Mouse (Mus musculus) forebrain, postnatal 0 days (tissue): Measurements from ENCODE around the gene Tmem45b. TPM values are rescaled to one million over a fixed set of nuclear protein-coding genes. Genes with fewer than 3 reads are reported as not detected.

Experiments used
- ATAC-seq: fragments of 200-750 bp; cut with Nextera tagmentation; 2 replicates; pipeline ENCODE4 v1.8.0; 2017; ENCODE audit warnings: mild to moderate bottlenecking, moderate library complexity
- DNase-seq: peaks from one replicate; pipeline ENCODE4 v3.0.0-alpha.2; 2015
- H3K27ac ChIP-seq: fragments of 300-500 bp; sonication (generic); 2 replicates; pipeline ENCODE4 v1.5.1; 2014; ENCODE audit warnings: low read depth, mild to moderate bottlenecking, antibody characterized with exemption, low read length, moderate library complexity, mixed read lengths
- H3K27me3 ChIP-seq: fragments of 300-500 bp; sonication (generic); 2 replicates; pipeline ENCODE4 v1.6.1; 2014; ENCODE audit warnings: mild to moderate bottlenecking, low read length, mixed read lengths; ENCODE audit not compliant: insufficient read depth
- H3K36me3 ChIP-seq: fragments of 300-500 bp; sonication (generic); 2 replicates; pipeline ENCODE4 v1.6.1; 2014; ENCODE audit warnings: mild to moderate bottlenecking, moderate library complexity; ENCODE audit not compliant: insufficient read depth
- H3K4me1 ChIP-seq: fragments of 300-500 bp; sonication (generic); 2 replicates; pipeline ENCODE4 v1.6.1; 2014; ENCODE audit warnings: antibody characterized with exemption; ENCODE audit not compliant: insufficient read depth
- H3K4me2 ChIP-seq: fragments of 300-500 bp; sonication (generic); 2 replicates; pipeline ENCODE4 v1.6.1; 2014; ENCODE audit warnings: low read depth, mild to moderate bottlenecking, moderate library complexity
- H3K4me3 ChIP-seq: fragments of 300-500 bp; sonication (generic); 2 replicates; pipeline ENCODE4 v1.5.1; 2014; ENCODE audit warnings: low read depth, low read length, mixed read lengths
- H3K9ac ChIP-seq: fragments of 300-500 bp; sonication (generic); 2 replicates; pipeline ENCODE4 v1.6.1; 2014; ENCODE audit warnings: mild to moderate bottlenecking
- H3K9me3 ChIP-seq: fragments of 300-500 bp; sonication (generic); 2 replicates; pipeline ENCODE4 v1.6.1; 2016; ENCODE audit warnings: low read length
- CTCF ChIP-seq: sonication (generic); IDR thresholded peaks from 2 replicates; pipeline ENCODE4 v1.5.1; 2016; ENCODE audit warnings: antibody characterized with exemption, control low read depth, low read depth
- WGBS: fragments of 180-500 bp; shearing (Covaris S2); extraction: QIAGEN DNeasy Blood & Tissue Kit; methylation state at CpG from one replicate; pipeline ENCODE4 v1.1.7; 2014; 5-methylcytosine and 5-hydroxymethylcytosine counted together
- polyA plus RNA-seq: library from polyadenylated mRNA; unstranded; fragments of >200 nt; fragmentation: Nextera tagmentation; extraction: Ambion mirVana; gene quantifications from 2 replicates; pipeline ENCODE4 v1.2.1, GENCODE M21; 2015
- total RNA-seq: library from RNA; depleted of rRNA; stranded (reverse); fragments of >200 nt; gene quantifications from 2 replicates; pipeline ENCODE4 v1.2.3, GENCODE M21; 2014

The Tmem45b gene
- total and polyA plus RNA-seq, 2 experiments from 2014 or later: 0.13 TPM; not detected in 1

GRCm38 (mm10) chr9:31405217-31405616, 59.0 kb downstream of the Tmem45b start:
- WGBS: 61% methylated on average over 6 of the region's 6 CpGs
- DNase-seq: peak; percentile 23

GRCm38 (mm10) chr9:31404311-31404710, 60.0 kb downstream of the Tmem45b start:
- Histone ChIP-seq H3K9me3 (no peaks in the 10 kb centered on the region), H3K9ac (no peak overlapping the region), H3K27me3 (no peaks in the 10 kb centered on the region), H3K27ac (no peak overlapping the region), H3K4me1 (no peaks in the 10 kb centered on the region), H3K4me2 (no peak overlapping the region), H3K36me3 (peaks cover 84% of the 10 kb centered on the region), H3K4me3 (no peak overlapping the region)
- TF ChIP-seq CTCF: no peak
- ATAC-seq: no peak
- 75% methylated on average over 2 of the region's 2 CpGs for WGBS
- no peak for DNase-seq

More at GRCm38 (mm10) chr9:31405217-31405616, 59.0 kb downstream of the Tmem45b start:
- peaks cover 85% of the 10 kb centered on the region for H3K36me3 ChIP-seq
- H3K9ac ChIP-seq: no peak overlapping the region
- no peaks in the 10 kb centered on the region for H3K27me3 ChIP-seq
- peak; percentile 59 for TF ChIP-seq CTCF
- no peaks in the 10 kb centered on the region for H3K4me1 ChIP-seq
- H3K9me3 ChIP-seq: no peaks in the 10 kb centered on the region
- H3K4me2 ChIP-seq: no peak overlapping the region
- ATAC-seq: no peak
- no peak overlapping the region for H3K27ac ChIP-seq
- no peak overlapping the region for H3K4me3 ChIP-seq

GRCm38 (mm10) chr9:31400441-31400840, 63.8 kb downstream of the Tmem45b start:
- ATAC-seq (peak; percentile 58; the same call in 1 of the 2 replicates), DNase-seq (peak; percentile 75)
- Histone ChIP-seq H3K4me1 (no peaks in the 10 kb centered on the region), H3K27ac (no peak overlapping the region), H3K9me3 (no peaks in the 10 kb centered on the region), H3K4me2 (no peak overlapping the region), H3K4me3 (no peak overlapping the region), H3K36me3 (peaks cover 92% of the 10 kb centered on the region), H3K27me3 (no peaks in the 10 kb centered on the region), H3K9ac (no peak overlapping the region)
- 52% methylated on average over 4 of the region's 4 CpGs for WGBS
- TF ChIP-seq CTCF: peak; percentile 81

- Histone ChIP-seq H3K4me1 (peaks cover 11% of the 10 kb centered on the region), H3K27ac (no peak overlapping the region), H3K36me3 (peaks cover 17% of the 10 kb centered on the region), H3K9ac (no peak overlapping the region), H3K4me2 (peak overlapping the region; percentile 72), H3K9me3 (no peaks in the 10 kb centered on the region), H3K27me3 (no peaks in the 10 kb centered on the region), H3K4me3 (peak overlapping the region; percentile 90)
- DNase-seq (no peak), ATAC-seq (no peak)
- no peak for TF ChIP-seq CTCF
- WGBS: 95% methylated on average over 5 of the region's 5 CpGs
These were observed 77.1 kb downstream of the Tmem45b start for GRCm38 (mm10) chr9:31387206-31387605.

GRCm38 (mm10) chr9:31386368-31387180, 77.7 kb downstream of the Tmem45b start:
- Histone ChIP-seq H3K27me3 (no peaks in the 10 kb centered on the region), H3K36me3 (peaks cover 12% of the 10 kb centered on the region), H3K4me2 (peak overlapping the region; percentile 72), H3K27ac (peak overlapping the region; percentile 71), H3K4me3 (peak overlapping the region; percentile 90), H3K9ac (peak overlapping the region; percentile 65), H3K4me1 (peaks cover 11% of the 10 kb centered on the region), H3K9me3 (no peaks in the 10 kb centered on the region)
- DNase-seq (no peak), ATAC-seq (peak; percentile 71)
- no peak for TF ChIP-seq CTCF
- WGBS: 11% methylated on average over 44 of the region's 44 CpGs

- Histone ChIP-seq H3K4me3 (peak within 1 kb of the TSS; percentile 90), H3K27me3 (no peaks in the 10 kb centered on the region), H3K27ac (peak within 1 kb of the TSS; percentile 71), H3K4me1 (peaks cover 11% of the 10 kb centered on the region), H3K4me2 (peak within 1 kb of the TSS; percentile 72), H3K9me3 (no peaks in the 10 kb centered on the region), H3K9ac (peak within 1 kb of the TSS; percentile 65), H3K36me3 (peaks cover 9% of the 10 kb centered on the region)
- TF ChIP-seq CTCF: no peak
- under 1% methylated on average over 43 of the region's 46 CpGs for WGBS
- DNase-seq (peak; percentile 97), ATAC-seq (peak; percentile 99)
These were observed 78.3 kb downstream of the Tmem45b start, which contains the start of gene Nfrkb for GRCm38 (mm10) chr9:31385947-31386354. Gene Nfrkb, plus strand, starts transcription at chr9:31386192.

- Histone ChIP-seq H3K4me3 (peak overlapping the region; percentile 90), H3K4me2 (peak overlapping the region; percentile 72), H3K27me3 (no peaks in the 10 kb centered on the region), H3K9me3 (no peaks in the 10 kb centered on the region), H3K27ac (0 out of 2 replicates have a peak overlapping the region, but pooled peaks have one; percentile 16), H3K4me1 (peaks cover 11% of the 10 kb centered on the region), H3K36me3 (peaks cover 6% of the 10 kb centered on the region), H3K9ac (peak overlapping the region; percentile 65)
- TF ChIP-seq CTCF: no peak
- ATAC-seq: peak; percentile 18
- no peak for DNase-seq
- WGBS: 21% methylated on average over 4 of the region's 4 CpGs
These were observed 78.8 kb downstream of the Tmem45b start for GRCm38 (mm10) chr9:31385500-31385869.
